Mouse (Mus musculus): ENCODE measurements around the gene Tmbim6.
A peak's percentile ranks its signal among the peaks of the same experiment; 100 is the strongest.

Tmbim6 gene

GRCm38 (mm10) chr15:99454585-99455279 is 62.0 kb downstream of the Tmbim6 start:
- DNase-seq = no peak

DNA sequence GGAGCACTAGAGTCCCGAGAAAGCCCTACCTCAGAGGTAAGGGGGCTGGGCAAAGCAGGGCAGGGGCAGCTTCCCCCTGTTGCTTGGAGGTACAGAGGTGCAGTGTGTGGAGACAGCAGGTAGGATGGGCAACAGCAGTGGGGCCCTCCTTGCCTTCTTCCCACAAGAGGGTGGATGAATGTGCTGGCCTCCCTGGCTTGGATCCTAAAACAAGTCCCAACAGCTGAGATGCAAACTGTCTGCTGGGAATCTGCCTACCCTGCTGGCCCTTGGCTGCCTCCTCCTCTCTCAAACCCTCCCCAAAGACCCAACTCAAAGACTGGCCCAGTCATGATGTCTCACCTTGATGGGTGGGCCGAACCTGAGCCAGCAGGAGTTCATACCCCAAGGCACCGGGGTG is 62.7 kb downstream of the Tmbim6 start:
- no peak for DNase-seq

DNA sequence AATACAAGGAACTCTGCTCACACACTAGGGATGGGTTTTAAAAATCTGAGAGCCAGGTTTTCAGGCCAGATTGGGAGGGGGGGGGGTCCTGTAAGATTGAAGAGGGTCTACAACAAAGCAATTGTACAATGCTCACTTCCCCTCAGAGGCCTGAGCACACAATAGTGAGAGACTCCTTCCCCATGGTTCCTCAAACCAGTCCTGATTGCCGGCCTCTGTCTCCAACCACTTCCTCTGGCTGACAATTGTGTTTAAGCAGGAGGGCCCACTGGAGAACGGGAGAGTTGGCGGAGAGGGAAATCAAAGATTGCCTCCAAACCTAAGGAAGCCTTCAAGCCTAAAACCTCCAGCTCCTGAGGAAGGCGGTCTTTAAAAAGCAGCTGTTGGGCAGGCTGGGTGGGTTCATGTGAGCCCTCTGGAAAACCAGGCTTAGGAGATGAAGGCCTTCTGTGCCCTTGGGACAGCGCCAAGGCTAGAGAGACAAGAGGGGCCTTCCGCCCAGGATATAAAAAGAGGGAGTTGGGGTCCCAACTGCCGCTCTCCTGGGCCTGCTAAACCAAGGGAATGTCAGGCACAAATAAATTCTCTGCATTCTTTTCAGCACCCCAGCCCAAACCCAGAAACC is 63.8 kb downstream of the Tmbim6 start:
- DNase-seq = no peak

GRCm38 (mm10) chr15:99456963-99457605 is 64.4 kb downstream of the Tmbim6 start:
- peak; percentile 29 to 43 for DNase-seq

DNA sequence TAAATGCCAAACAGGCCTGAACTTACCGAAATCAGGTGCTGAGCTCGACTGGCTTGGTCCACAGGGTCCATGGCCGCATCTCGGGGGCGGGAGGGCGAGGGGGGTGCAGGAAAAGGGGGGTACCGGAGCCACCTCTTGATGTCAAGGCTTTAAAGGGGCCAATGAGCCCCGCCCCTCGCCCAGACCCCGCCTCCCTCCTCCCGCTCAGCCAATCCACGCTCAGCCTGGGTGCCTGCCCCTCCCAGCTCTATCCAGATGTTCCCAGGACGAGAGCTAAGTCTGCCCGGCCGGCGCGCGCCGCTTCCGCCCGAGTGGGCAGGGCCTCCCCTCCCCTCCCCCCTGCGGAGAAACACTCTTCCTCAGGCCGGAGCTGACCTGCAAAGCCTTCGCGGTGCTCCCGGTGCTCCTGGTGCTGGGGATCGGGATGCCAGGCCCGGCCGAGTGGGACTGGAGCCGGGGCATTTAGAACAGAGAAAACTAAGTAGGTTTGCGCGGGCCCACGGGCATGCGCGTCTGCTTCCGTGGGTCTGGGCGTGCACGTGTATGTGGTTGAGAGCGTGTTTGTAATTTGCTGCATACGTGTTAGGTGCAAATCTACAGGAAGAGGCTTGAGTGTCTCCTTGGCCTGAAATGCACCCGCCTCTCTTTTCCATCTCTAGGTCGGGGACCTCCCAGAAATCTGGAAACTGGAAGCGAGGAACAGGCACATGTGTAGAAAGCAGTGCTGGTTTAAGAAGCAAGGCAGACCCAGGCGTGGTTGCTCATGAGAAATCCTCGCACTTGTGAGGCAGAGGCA is 65.1 kb downstream of the Tmbim6 start, which contains the start of gene Nckap5l:
Nckap5l (minus strand) TSS at position 143 of the 796 bp plus-strand sequence.
- peak; percentile 84 to 91 for DNase-seq

Measured in spleen, adult 18-20 months (tissue).